Mouse (Mus musculus) testis, postnatal 10 days (tissue): Measurements from ENCODE around the gene Dnajb8.

ENCODE experiments used
- DNase-seq: peaks from one replicate; pipeline ENCODE4 v3.0.0; 2021; ENCODE audit warnings: low spot score

Dnajb8 gene

GRCm38 (mm10) chr6:88229221-88229620 lies 7.2 kb downstream of the Dnajb8 start:
- DNase-seq: no peak

GRCm38 (mm10) chr6:88231821-88232220 lies 9.8 kb downstream of the Dnajb8 start:
- DNase-seq: no peak

DNA sequence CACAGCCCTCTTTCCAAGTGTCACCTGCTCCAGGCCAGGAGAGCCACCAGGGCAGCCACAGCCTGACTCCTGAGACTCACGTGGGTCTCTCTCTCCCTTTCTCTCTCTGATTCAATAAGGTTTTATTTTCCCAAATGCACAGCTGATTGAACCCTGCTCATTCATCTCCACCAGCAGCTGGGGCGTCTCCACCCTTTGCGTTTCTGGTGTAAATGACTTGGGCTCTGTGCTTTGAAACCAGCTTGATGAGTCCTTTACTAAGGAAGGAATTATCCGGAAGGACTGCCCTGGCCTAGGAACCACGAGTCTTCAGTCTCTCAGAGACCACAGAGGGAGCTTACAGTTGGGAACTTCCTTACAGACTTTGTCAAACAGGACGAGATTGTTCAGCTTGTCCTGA lies 10.2 kb downstream of the Dnajb8 start:
- DNase-seq: no peak

GRCm38 (mm10) chr6:88233996-88234395 lies 11.9 kb downstream of the Dnajb8 start:
- DNase-seq: no peak

GRCm38 (mm10) chr6:88235461-88235860 lies 13.4 kb downstream of the Dnajb8 start:
- no peak for DNase-seq

GRCm38 (mm10) chr6:88235983-88236382 lies 13.9 kb downstream of the Dnajb8 start:
- no peak for DNase-seq

GRCm38 (mm10) chr6:88236513-88236912 lies 14.4 kb downstream of the Dnajb8 start:
- peak; percentile 65 for DNase-seq

DNA sequence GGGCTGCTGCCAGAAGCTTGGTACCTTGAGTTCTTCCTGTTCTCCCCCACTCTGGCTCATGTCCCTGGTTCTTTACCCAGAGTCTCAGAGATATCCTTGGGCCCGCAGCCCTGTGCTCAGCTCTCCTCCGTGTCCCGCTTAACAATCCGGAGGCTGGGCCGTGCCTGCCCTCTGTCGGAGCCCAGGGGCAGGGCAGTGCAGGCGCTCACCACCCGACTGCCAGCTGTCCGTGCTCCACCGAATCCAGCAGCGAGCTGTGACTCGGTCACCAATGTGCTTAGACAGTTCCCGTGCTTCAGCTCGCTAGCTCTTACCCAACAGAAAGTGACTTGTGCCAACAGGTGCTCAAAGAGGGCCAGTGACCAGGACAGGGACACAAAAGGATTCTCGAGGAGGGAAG lies 20.5 kb downstream of the Dnajb8 start:
- DNase-seq: peak; percentile 79

DNA sequence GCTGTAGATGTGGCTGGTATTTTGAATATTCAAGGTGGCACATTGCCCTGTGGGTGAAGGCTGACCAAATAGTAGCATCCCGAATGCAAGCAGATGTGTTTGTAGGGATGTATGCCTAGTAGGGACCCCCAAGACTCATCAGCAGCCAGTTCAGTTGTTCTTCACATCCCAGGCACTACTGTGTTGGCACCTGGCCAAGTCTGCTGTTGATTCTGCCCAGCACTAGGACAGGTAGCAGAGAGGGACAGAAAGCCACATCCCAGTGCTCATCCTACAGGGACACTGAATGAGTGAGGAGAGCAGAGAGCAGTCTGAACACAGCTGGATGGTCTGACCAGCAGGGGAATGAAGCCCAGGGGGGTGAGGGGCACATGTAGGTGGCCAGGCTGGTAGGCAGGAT lies 27.2 kb downstream of the Dnajb8 start:
- DNase-seq: no peak

GRCm38 (mm10) chr6:88251396-88251795 lies 29.3 kb downstream of the Dnajb8 start:
- no peak for DNase-seq

DNA sequence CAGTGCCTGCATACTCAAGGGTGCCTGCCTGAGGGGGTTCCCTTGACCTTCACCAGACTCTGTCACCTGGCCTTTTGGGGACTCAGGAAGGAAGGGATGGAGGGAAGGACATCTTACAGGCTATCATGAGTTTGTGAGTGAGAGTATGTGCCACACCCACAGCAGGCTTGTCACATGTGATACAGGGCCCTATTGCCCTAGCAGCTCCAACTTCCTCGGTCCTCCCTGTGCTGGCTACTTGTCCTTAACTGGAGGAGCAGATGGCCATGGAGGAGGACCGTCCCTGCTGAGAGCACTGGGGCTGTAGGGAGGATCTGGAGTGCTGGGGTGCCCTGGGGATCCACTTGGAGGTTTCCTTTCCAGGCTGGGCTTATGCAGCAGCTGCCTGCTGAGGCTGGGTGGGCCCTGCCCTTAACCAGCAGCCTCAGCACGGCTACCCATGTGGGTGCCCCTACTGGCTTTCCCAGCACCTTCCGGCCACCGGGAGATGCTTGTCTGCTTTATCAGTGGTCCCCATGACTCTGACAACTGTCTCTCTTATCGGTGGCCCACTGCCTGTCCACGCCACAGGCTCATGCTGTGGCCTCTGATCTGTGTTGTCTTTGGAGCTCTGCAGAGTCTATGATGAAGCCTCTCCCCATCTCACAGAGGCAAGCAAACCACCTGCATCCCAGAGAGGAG lies 29.9 kb downstream of the Dnajb8 start:
- no peak for DNase-seq

GRCm38 (mm10) chr6:88254082-88254481 lies 32.0 kb downstream of the Dnajb8 start:
- DNase-seq: no peak

DNA sequence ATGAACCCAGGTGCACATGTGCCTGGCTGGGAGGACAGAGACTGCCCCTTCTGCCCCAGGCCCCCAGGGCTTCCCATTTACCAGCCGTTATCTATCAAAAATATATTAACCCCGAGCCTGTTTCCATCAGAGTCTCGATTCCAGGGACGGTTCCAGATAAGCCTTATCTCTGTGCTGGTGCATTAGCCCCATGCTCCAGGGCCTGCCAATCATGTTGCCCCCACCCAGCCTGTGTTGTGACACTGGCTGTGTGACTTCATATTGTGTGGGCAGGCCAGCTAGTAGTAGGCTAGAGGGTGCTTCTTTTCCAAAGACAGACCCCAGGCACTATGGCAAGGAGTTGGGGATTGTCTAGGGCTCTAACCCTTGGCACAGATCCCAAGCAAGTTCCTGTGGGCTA lies 33.4 kb downstream of the Dnajb8 start:
- no peak for DNase-seq

GRCm38 (mm10) chr6:88259621-88260020 lies 37.6 kb downstream of the Dnajb8 start:
- no peak for DNase-seq

GRCm38 (mm10) chr6:88260645-88261044 lies 38.6 kb downstream of the Dnajb8 start:
- DNase-seq: no peak

DNA sequence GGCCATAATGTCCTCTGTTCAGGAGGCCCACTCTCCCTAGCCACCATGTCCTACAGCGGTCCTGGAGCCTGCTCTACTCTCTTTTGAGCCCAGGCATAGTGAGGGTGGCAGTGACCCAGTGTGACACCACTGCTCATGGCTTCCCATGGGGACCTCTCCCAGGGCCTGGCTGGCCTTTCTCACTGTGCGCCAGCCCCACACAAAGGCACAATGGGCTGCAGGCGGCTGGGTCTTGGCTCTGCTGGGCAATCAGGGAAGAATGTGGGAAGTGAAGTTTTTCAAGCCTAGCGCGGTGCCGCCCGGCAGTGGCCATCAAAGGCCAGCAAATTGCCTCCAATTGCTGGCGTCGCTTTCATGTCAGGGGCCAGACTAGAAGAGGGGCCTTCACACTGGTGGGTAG lies 40.1 kb downstream of the Dnajb8 start:
- no peak for DNase-seq

- no peak for DNase-seq
These were observed 43.3 kb downstream of the Dnajb8 start for GRCm38 (mm10) chr6:88265355-88265754.

DNA sequence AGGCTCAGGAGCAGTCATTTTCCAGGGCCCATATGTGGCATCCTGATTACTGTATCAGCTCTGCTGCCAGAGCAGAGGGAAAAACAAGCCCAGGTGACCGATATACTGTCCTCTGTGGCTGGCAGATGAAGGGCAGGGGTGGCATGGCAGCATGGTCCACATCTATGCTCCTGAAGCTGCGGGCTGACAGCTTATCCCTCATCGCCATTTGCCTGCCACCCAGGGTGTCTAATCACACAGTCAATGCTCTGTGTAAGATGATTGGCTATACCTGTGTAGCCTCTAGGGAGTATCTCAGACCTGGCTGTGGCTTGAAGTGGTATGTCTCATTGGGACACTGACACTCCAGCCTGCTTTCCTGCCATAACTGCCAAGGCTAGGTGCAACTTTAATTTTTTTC lies 44.0 kb downstream of the Dnajb8 start:
- no peak for DNase-seq

- DNase-seq: no peak
These were observed 45.0 kb downstream of the Dnajb8 start for GRCm38 (mm10) chr6:88267068-88267467.

- DNase-seq: no peak
These were observed 45.9 kb downstream of the Dnajb8 start for GRCm38 (mm10) chr6:88267970-88268369.

DNA sequence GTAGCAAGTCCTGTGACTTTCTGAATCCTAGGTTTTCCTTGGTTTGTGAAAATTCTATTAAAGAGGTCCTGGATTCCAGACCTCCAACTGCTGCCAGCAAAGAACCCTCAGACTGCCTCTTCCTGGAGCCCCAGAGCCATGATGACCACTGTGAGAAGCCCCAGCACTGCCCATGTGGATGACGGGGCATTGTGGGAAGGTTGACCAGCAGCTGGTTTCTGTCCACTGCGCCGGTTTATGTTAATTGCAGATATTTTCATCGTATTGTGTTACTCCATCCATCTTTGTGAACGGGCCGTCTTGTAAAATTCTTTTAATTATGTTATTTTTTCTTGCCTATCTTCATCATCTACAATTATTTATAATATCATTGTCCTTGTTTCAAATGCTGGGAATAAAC lies 52.6 kb downstream of the Dnajb8 start:
- no peak for DNase-seq

DNA sequence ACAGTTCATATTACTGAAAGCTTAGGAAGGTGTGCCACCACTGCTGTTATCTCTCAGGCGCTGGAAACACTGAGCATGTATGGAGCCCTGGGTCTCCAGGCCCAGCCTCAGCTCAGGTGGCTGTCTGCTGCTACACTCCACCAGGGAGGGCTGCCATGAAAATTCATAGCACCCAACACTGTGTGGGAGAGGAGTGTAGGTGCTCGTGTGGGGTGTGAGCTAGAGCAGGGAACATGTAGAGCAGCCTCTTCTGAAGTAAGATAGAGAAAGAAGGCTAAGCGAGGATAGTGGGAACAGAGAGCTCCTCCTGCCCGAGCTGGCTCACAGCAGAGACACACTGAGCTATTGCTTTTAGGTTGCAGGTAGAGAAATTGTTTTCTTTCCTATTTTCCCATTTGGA lies 54.2 kb downstream of the Dnajb8 start:
- DNase-seq: no peak

GRCm38 (mm10) chr6:88277242-88277641 lies 55.2 kb downstream of the Dnajb8 start:
- DNase-seq: no peak

DNA sequence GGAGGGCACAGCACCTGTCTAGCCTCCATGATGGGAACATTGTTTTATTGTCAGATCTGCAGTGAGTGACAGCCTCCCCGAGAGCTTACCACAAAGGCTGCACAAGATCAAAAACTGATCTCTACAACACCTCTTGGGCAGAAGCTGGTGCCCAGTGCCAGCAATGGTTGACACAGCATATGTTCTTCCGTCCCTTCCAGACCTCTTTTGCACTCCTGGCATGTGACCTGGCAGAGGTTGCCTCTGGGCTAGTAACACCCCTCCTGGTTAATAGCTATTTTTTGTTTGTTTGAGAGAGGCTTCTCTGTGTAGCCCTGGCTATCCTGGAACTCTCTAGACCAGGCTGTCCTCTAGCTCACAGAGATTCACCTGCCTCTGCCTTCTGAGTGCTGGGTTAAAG lies 56.1 kb downstream of the Dnajb8 start:
- no peak for DNase-seq
